Mouse (Mus musculus) hindbrain, embryonic 13.5 days (tissue): Measurements from ENCODE around the gene a. TPM values are rescaled to one million over a fixed set of nuclear protein-coding genes. Genes with fewer than 3 reads are reported as not detected.

Experiments
- ATAC-seq: fragments of 200-750 bp; cut with Nextera tagmentation; 2 replicates; pipeline ENCODE4 v1.8.0; 2017; ENCODE audit warnings: moderate TSS enrichment; ENCODE audit not compliant: low FRiP score
- H3K27ac ChIP-seq: fragments of 300-500 bp; sonication (generic); 2 replicates; pipeline ENCODE4 v1.5.1; 2015; ENCODE audit warnings: inconsistent platforms, mild to moderate bottlenecking, moderate library complexity
- H3K27me3 ChIP-seq: fragments of 300-500 bp; sonication (generic); 2 replicates; pipeline ENCODE4 v1.6.1; 2015; ENCODE audit warnings: mild to moderate bottlenecking, inconsistent platforms
- H3K36me3 ChIP-seq: fragments of 300-500 bp; sonication (generic); 2 replicates; pipeline ENCODE4 v1.6.1; 2015; ENCODE audit warnings: mild to moderate bottlenecking, inconsistent platforms
- H3K4me1 ChIP-seq: fragments of 300-500 bp; sonication (generic); replicated peaks from 2 replicates; pipeline ENCODE4 v1.6.1; 2015; ENCODE audit warnings: inconsistent platforms
- H3K4me2 ChIP-seq: fragments of 300-500 bp; sonication (generic); 2 replicates; pipeline ENCODE4 v1.6.1; 2015; ENCODE audit warnings: inconsistent platforms, mild to moderate bottlenecking, moderate library complexity
- H3K4me3 ChIP-seq: fragments of 300-500 bp; sonication (generic); 2 replicates; pipeline ENCODE4 v1.5.1; 2015; ENCODE audit warnings: mild to moderate bottlenecking, inconsistent platforms
- H3K9ac ChIP-seq: fragments of 300-500 bp; sonication (generic); 2 replicates; pipeline ENCODE4 v1.6.1; 2015; ENCODE audit warnings: mild to moderate bottlenecking, inconsistent platforms
- H3K9me3 ChIP-seq: fragments of 300-500 bp; sonication (generic); 2 replicates; pipeline ENCODE4 v1.6.1; 2016; ENCODE audit warnings: inconsistent platforms
- WGBS: fragments of 180-500 bp; shearing (Covaris S2); methylation state at CpG from one replicate; pipeline ENCODE4 v1.1.7; 2015; 5-methylcytosine and 5-hydroxymethylcytosine counted together
- polyA plus RNA-seq: library from polyadenylated mRNA; unstranded; fragments of >200 nt; fragmentation: Nextera tagmentation; extraction: Ambion mirVana; gene quantifications from 2 replicates; pipeline ENCODE4 v1.2.1, GENCODE M21; 2015

a gene
- polyA plus RNA-seq, 1 experiment from 2014 or later: 1.4 TPM

GRCm38 (mm10) chr2:154818599-154818998 is 27.4 kb downstream of the a start:
- H3K36me3 ChIP-seq: no peaks in the 10 kb centered on the region
- H3K9me3 ChIP-seq: no peaks in the 10 kb centered on the region
- ATAC-seq: no peak
- no peak overlapping the region for H3K4me2 ChIP-seq
- 74% methylated on average over 1 of the region's 1 CpGs for WGBS
- H3K9ac ChIP-seq: no peak overlapping the region
- no peak overlapping the region for H3K4me3 ChIP-seq
- H3K27ac ChIP-seq: no peak overlapping the region
- H3K4me1 ChIP-seq: peaks cover 15% of the 10 kb centered on the region
- H3K27me3 ChIP-seq: no peaks in the 10 kb centered on the region

DNA sequence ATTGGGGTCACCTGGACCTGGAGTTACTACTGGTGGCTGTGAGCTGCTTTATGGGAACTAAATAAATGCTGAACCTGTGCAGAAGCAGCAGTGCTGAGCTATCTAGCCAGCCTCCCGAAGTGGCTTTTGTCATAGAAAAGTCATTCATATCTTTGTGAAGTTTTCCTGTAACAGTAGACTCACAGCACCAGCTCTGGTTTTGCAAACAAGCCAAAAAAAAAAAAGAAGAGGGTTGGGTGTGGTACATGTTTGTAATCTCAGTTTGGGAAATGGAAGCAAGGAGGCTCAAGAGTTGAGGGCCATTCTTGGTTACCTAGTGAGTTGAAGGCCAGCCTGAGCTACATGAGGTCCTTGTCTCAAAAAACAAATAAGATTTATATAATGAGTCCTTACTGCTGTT is 29.1 kb downstream of the a start:
- 84% methylated on average over 1 of the region's 1 CpGs for WGBS
- Histone ChIP-seq H3K9ac (no peak overlapping the region), H3K9me3 (no peaks in the 10 kb centered on the region), H3K4me3 (no peak overlapping the region), H3K36me3 (no peaks in the 10 kb centered on the region), H3K27ac (no peak overlapping the region), H3K4me1 (peaks cover 15% of the 10 kb centered on the region), H3K4me2 (no peak overlapping the region), H3K27me3 (no peaks in the 10 kb centered on the region)
- no peak for ATAC-seq

GRCm38 (mm10) chr2:154826054-154826538 is 34.9 kb downstream of the a start:
- no peak overlapping the region for H3K9ac ChIP-seq
- WGBS: 92% methylated on average over 1 of the region's 1 CpGs
- ATAC-seq: no peak
- H3K27me3 ChIP-seq: no peaks in the 10 kb centered on the region
- H3K9me3 ChIP-seq: no peaks in the 10 kb centered on the region
- H3K4me2 ChIP-seq: no peak overlapping the region
- no peaks in the 10 kb centered on the region for H3K36me3 ChIP-seq
- H3K27ac ChIP-seq: no peak overlapping the region
- H3K4me3 ChIP-seq: no peak overlapping the region
- no peaks in the 10 kb centered on the region; the same call in 1 of the 2 replicates for H3K4me1 ChIP-seq

- Histone ChIP-seq H3K36me3 (no peaks in the 10 kb centered on the region), H3K9me3 (no peaks in the 10 kb centered on the region), H3K4me2 (no peak overlapping the region), H3K4me1 (peaks cover 7% of the 10 kb centered on the region), H3K27ac (no peak overlapping the region), H3K9ac (no peak overlapping the region), H3K27me3 (no peaks in the 10 kb centered on the region), H3K4me3 (no peak overlapping the region)
- no peak for ATAC-seq
- 70% methylated on average over 4 of the region's 4 CpGs for WGBS
These were observed 36.3 kb downstream of the a start for GRCm38 (mm10) chr2:154827521-154827920.

DNA sequence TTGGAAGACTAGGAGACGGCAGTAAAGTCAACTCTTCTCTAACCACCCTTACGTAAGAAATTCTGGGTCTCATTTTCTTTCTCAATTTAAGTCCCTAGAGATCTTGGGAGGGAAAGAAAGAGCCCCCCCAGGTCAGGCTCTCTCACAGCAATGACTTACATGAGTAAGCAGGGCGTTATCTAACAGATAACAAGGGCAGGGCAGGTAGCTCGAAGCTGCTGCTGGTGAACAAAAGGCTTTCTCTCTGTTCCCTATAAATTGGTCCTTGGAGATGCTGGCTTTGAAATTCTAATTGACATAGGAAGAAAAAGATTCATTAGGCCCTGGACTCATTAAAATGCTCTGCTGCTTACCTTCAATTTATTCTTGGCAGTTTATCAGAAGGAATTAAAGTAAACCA is 41.3 kb downstream of the a start:
- H3K36me3 ChIP-seq: no peaks in the 10 kb centered on the region
- H3K4me2 ChIP-seq: no peak overlapping the region
- 46% methylated on average over 4 of the region's 4 CpGs for WGBS
- H3K9me3 ChIP-seq: no peaks in the 10 kb centered on the region
- H3K27ac ChIP-seq: peak overlapping the region; percentile 65
- H3K4me1 ChIP-seq: peaks cover 10% of the 10 kb centered on the region
- H3K4me3 ChIP-seq: no peak overlapping the region
- H3K9ac ChIP-seq: no peak overlapping the region
- no peaks in the 10 kb centered on the region for H3K27me3 ChIP-seq
- no peak for ATAC-seq

DNA sequence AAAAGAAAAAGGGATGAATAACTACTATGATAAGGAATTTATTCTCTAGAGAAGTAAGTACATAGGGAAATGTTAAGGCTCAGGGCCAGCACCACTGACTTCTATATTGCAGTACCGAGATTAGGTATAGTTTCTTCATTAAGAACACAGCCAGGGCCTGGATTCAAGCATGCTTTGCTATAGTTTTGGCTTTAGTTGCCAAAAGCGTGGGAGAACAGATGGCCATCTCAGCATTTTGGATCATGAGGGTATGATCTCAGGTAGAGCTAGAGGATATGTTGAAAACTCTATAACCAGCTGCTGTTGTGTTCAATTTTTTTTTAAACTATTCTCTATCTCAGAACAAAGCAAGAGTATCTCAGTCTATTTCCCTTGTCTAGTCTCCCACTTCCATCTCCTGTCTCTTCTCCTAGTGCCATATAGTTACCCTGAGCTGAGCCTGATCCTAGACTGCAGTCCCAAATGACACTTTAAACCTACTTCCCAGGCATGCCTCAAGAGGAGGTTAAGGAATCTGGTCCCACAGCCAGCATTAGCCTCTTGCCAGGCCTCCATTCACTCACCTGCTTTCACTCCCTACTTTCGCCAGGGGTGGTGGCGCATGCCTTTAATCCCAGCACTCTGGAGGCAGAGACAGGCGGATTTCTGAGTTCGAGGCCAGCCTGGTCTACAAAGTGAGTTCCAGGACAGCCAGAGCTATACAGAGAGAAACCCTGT is 43.1 kb downstream of the a start:
- Histone ChIP-seq H3K36me3 (no peaks in the 10 kb centered on the region), H3K4me1 (peaks cover 10% of the 10 kb centered on the region), H3K4me3 (no peak overlapping the region), H3K27me3 (no peaks in the 10 kb centered on the region), H3K27ac (no peak overlapping the region), H3K9ac (no peak overlapping the region), H3K4me2 (no peak overlapping the region), H3K9me3 (no peaks in the 10 kb centered on the region)
- no peak for ATAC-seq
- WGBS: 96% methylated on average over 6 of the region's 6 CpGs

GRCm38 (mm10) chr2:154836537-154836936 is 45.3 kb downstream of the a start:
- 80% methylated on average over 2 of the region's 2 CpGs for WGBS

GRCm38 (mm10) chr2:154848086-154848485 is 56.9 kb downstream of the a start:
- no peaks in the 10 kb centered on the region for H3K9me3 ChIP-seq
- H3K4me1 ChIP-seq: peaks cover 4% of the 10 kb centered on the region; the same call in 1 of the 2 replicates
- ATAC-seq: no peak
- H3K36me3 ChIP-seq: no peaks in the 10 kb centered on the region
- H3K27ac ChIP-seq: no peak overlapping the region
- H3K4me2 ChIP-seq: no peak overlapping the region
- H3K4me3 ChIP-seq: no peak overlapping the region
- H3K27me3 ChIP-seq: no peaks in the 10 kb centered on the region
- H3K9ac ChIP-seq: no peak overlapping the region

More at GRCm38 (mm10) chr2:154836537-154836936, 45.3 kb downstream of the a start:
- Histone ChIP-seq H3K4me2 (no peak overlapping the region), H3K36me3 (no peaks in the 10 kb centered on the region), H3K9ac (no peak overlapping the region), H3K4me1 (peaks cover 10% of the 10 kb centered on the region), H3K27ac (no peak overlapping the region), H3K4me3 (no peak overlapping the region), H3K27me3 (no peaks in the 10 kb centered on the region), H3K9me3 (peaks cover 9% of the 10 kb centered on the region; the same call in 1 of the 2 replicates)
- ATAC-seq: no peak

DNA sequence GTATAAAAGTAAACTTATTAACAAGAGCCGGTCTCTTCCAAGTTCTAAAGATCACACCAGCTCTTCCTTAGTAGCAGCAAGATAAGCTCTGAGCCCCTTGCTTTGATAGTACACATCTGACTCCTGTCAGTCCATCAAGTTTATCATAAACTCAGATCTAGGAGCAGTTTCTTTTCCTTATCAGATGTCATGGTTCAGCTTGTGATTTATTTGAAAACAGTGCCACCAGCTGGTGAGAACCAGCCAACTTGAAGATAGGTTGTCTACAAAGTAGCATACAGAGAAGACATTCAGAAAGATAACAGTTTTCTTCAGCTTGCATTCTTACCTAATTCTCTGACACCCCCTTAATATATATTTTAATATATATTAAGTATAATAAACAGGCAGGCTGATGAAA is 64.2 kb downstream of the a start:
- Histone ChIP-seq H3K9me3 (no peaks in the 10 kb centered on the region), H3K36me3 (peaks cover 24% of the 10 kb centered on the region), H3K4me1 (peaks cover 14% of the 10 kb centered on the region), H3K4me3 (no peak overlapping the region), H3K27me3 (no peaks in the 10 kb centered on the region), H3K27ac (no peak overlapping the region), H3K9ac (no peak overlapping the region), H3K4me2 (no peak overlapping the region)
- WGBS: 92% methylated on average over 1 of the region's 1 CpGs
- ATAC-seq: no peak

DNA sequence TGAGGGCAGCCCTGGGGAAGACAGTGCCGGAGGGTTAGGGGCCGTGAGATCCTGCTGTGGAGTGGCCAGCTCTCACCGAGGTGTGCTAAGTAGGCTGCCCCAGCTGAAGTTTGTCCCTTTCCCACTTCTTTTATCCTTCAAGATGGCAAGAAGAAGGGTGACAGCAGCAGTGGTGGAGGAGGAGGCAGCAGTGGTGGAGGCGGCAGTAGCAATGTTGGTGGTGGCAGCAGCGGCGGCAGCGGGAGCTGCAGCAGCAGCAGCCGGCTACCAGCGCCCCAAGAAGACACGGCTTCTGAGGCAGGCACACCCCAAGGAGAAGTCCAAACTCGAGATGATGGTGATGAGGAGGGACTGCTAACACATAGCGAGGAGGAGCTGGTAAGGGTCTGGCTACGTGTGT is 72.5 kb downstream of the a start:
- no peak overlapping the region for H3K27ac ChIP-seq
- H3K4me3 ChIP-seq: no peak overlapping the region
- no peaks in the 10 kb centered on the region for H3K27me3 ChIP-seq
- H3K36me3 ChIP-seq: peaks cover 80% of the 10 kb centered on the region
- H3K9me3 ChIP-seq: no peaks in the 10 kb centered on the region
- no peak overlapping the region for H3K4me2 ChIP-seq
- H3K4me1 ChIP-seq: no peaks in the 10 kb centered on the region
- no peak for ATAC-seq
- no peak overlapping the region for H3K9ac ChIP-seq
- WGBS: 92% methylated on average over 13 of the region's 13 CpGs

DNA sequence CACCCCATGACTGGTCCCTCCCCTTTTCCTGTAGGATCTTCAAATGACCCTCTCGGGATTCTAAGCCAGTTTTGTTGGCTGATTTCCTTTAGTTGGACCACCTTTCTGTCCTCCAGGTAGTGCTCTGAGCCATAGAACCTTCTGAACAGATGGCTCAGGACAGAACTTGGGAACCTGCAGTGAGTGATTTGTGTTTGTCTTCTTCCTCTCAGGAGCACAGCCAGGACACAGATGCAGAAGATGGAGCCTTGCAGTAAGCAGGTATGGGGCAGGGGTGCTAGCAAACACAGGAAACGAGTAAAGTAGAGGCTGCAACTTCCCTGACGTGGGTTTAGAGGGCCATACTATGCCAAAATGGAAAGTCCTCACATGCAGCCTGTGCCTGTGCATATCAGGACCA is 74.5 kb downstream of the a start:
- no peak overlapping the region for H3K27ac ChIP-seq
- peaks cover 86% of the 10 kb centered on the region for H3K36me3 ChIP-seq
- no peak for ATAC-seq
- no peak overlapping the region for H3K9ac ChIP-seq
- no peaks in the 10 kb centered on the region for H3K9me3 ChIP-seq
- no peaks in the 10 kb centered on the region for H3K4me1 ChIP-seq
- 91% methylated on average over 3 of the region's 3 CpGs for WGBS
- H3K4me2 ChIP-seq: no peak overlapping the region
- no peaks in the 10 kb centered on the region for H3K27me3 ChIP-seq
- H3K4me3 ChIP-seq: no peak overlapping the region

DNA sequence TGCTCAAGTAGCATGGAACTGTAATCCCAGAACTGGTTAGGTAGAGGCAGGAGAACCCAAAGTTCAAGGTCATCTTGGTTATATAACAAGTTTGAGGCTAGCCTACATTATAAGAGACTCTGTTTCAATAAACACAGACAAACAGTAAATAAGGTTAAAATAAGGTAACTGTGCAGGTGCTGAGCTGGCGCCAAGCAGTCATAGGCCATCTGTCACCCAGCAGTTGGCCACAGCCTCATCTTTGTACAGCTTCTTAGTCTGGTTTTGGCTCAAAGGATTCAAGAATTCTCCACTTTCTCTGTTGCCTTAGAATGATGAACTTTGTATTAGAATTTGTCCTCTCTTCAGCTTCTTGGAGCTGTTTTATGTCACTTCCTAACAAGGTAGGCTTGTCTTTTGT is 76.9 kb downstream of the a start:
- H3K9me3 ChIP-seq: no peaks in the 10 kb centered on the region
- no peak overlapping the region for H3K4me3 ChIP-seq
- WGBS: 95% methylated on average over 1 of the region's 1 CpGs
- H3K27ac ChIP-seq: no peak overlapping the region
- no peaks in the 10 kb centered on the region for H3K27me3 ChIP-seq
- no peak for ATAC-seq
- no peaks in the 10 kb centered on the region for H3K4me1 ChIP-seq
- H3K4me2 ChIP-seq: no peak overlapping the region
- peaks cover 83% of the 10 kb centered on the region for H3K36me3 ChIP-seq
- H3K9ac ChIP-seq: no peak overlapping the region

GRCm38 (mm10) chr2:154869954-154870641 is 78.9 kb downstream of the a start:
- no peak for ATAC-seq
- Histone ChIP-seq H3K27me3 (no peaks in the 10 kb centered on the region), H3K4me2 (no peak overlapping the region), H3K4me3 (no peak overlapping the region), H3K9ac (no peak overlapping the region), H3K36me3 (peaks cover 74% of the 10 kb centered on the region), H3K4me1 (no peaks in the 10 kb centered on the region), H3K27ac (no peak overlapping the region), H3K9me3 (no peaks in the 10 kb centered on the region)
